Mouse (Mus musculus) liver, adult 2 months (tissue): ENCODE data around the gene Fam83f. TPM values are rescaled to one million over a fixed set of nuclear protein-coding genes. Genes with fewer than 3 reads are reported as not detected.
A peak's percentile ranks its signal among the peaks of the same experiment; 100 is the strongest.

ENCODE experiments used
- DNase-seq: peaks from one replicate; pipeline ENCODE4 v3.0.0-alpha.2; 2011; ENCODE audit warnings: low read depth, low spot score; ENCODE audit errors: extremely low read depth
- H3K27ac ChIP-seq: fragments of 200-500 bp; replicated peaks from 2 replicates; pipeline ENCODE4 v1.5.1; 2012; ENCODE audit warnings: low read depth, mild to moderate bottlenecking, control low read depth, inconsistent platforms, low read length; ENCODE audit not compliant: insufficient read depth
- H3K27me3 ChIP-seq: fragments of 200-500 bp; 2 replicates; pipeline ENCODE4 v1.6.1; 2012; ENCODE audit warnings: mild to moderate bottlenecking, moderate library complexity, low read length, inconsistent platforms; ENCODE audit not compliant: control insufficient read depth, insufficient read depth
- H3K36me3 ChIP-seq: fragments of 200-500 bp; 2 replicates; pipeline ENCODE4 v1.6.1; 2012; ENCODE audit warnings: low read length, inconsistent platforms; ENCODE audit not compliant: control insufficient read depth, insufficient read depth
- H3K4me1 ChIP-seq: fragments of 200-500 bp; 2 replicates; pipeline ENCODE4 v1.6.1; 2011; ENCODE audit warnings: low read length; ENCODE audit not compliant: control insufficient read depth, insufficient read depth
- H3K4me3 ChIP-seq: fragments of 200-500 bp; 2 replicates; pipeline ENCODE4 v1.5.1; 2011; ENCODE audit warnings: low read depth, mild to moderate bottlenecking, control low read depth, low read length, moderate library complexity; ENCODE audit not compliant: insufficient read depth
- H3K79me2 ChIP-seq: fragments of 200-500 bp; 2 replicates; pipeline ENCODE4 v1.6.1; 2012; ENCODE audit warnings: inconsistent platforms, mild to moderate bottlenecking, low read length, moderate library complexity; ENCODE audit not compliant: control insufficient read depth, insufficient read depth
- H3K9ac ChIP-seq: fragments of 200-500 bp; 2 replicates; pipeline ENCODE4 v1.6.1; 2012; ENCODE audit warnings: low read depth, mild to moderate bottlenecking, control low read depth, inconsistent platforms, low read length
- CTCF ChIP-seq: fragments of 200-500 bp; IDR thresholded peaks from 2 replicates; pipeline ENCODE4 v1.5.1; 2011; ENCODE audit warnings: low read depth, low read length, control low read depth
- POLR2A ChIP-seq: fragments of 200-500 bp; IDR thresholded peaks from 2 replicates; pipeline ENCODE4 v1.6.1; 2011; ENCODE audit warnings: low read length, control low read depth; ENCODE audit not compliant: insufficient read depth; ENCODE audit errors: extremely low read depth
- WGBS: fragments of 180-500 bp; shearing (Covaris S2); methylation state at CpG from one replicate; pipeline ENCODE4 v1.1.7; 2018; 5-methylcytosine and 5-hydroxymethylcytosine counted together
- polyA plus RNA-seq: library from polyadenylated mRNA; depleted of rRNA; stranded (reverse); fragments of >200 nt; gene quantifications from 2 replicates; pipeline ENCODE4 v1.2.3, GENCODE M21; 2012
- total RNA-seq: library from RNA; depleted of rRNA; stranded (reverse); fragments of >200 nt; gene quantifications from 2 replicates; pipeline ENCODE4 v1.2.3, GENCODE M21; 2014

Fam83f gene
- total and polyA plus RNA-seq, 2 experiments = 0.28 to 1.0 TPM

DNA sequence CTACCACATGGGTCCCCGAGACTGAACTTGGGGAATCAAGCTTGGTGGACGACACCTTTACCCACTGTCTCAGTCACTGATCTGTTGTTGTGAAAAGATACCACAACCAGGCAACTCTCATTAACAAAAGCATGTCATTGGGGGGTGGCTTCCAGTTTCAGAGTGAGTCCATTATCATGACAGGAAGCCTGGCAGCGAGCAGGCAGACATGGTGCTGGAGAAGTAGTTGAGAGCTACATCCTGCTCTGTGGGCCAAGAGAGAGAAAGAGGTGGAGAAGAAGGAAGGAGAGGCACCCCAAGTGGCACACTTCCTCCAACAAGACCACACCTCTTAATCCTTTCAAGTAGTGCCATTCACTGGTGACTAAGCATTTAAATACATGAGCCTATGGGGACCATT is 31.8 kb upstream of the Fam83f start:
- Histone ChIP-seq H3K9ac (no peak overlapping the region), H3K36me3 (no peaks in the 10 kb centered on the region), H3K4me1 (no peaks in the 10 kb centered on the region), H3K79me2 (no peaks in the 10 kb centered on the region), H3K4me3 (no peak overlapping the region), H3K27me3 (no peaks in the 10 kb centered on the region), H3K27ac (no peak overlapping the region)
- 91% methylated on average over 3 of the region's 3 CpGs for WGBS
- DNase-seq = no peak
- TF ChIP-seq POLR2A = no peak
- TF ChIP-seq CTCF = no peak

DNA sequence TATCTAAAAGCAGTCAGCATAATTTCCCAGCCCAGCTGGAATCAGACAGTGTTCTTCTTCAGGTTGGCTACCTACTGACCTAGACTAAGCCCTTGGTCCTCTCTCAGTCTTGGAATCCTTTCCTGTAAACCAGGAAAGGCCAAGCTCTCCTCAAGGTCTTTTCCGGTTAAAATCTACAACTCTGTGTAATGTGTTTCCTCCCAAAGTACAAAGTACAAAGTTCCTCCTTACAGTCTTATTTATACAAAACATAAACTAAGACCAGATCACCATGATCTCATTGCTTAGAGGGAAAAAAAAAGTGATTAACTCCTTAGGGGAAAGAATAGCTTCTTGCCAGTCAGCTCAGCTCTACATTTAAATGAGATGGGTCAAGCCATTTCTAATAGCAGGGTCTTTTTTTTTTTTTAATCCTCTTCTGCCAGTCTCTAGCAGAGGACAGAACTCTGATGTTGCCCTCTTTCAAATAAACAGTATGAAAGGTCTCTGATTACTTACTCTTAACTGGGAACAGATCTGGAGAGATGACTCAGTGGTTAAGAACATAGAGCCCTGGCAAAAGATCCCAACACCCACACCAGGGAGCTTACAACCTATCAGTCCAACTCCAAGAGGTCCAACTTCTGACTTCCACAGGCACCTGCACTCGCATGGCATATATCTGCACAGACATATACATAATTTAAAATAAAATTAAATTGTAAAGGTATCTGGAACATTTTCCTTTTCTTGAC is 29.8 kb upstream of the Fam83f start:
- Histone ChIP-seq H3K36me3 (no peaks in the 10 kb centered on the region), H3K27ac (no peak overlapping the region), H3K4me3 (no peak overlapping the region), H3K4me1 (0 out of 2 replicates have a peak, but pooled peaks cover 2% of the 10 kb centered on the region), H3K79me2 (no peaks in the 10 kb centered on the region), H3K27me3 (no peaks in the 10 kb centered on the region), H3K9ac (no peak overlapping the region)
- peak; percentile 12 for DNase-seq
- TF ChIP-seq POLR2A (no peak), CTCF (no peak)
- WGBS = 63% methylated on average over 2 of the region's 2 CpGs

GRCm38 (mm10) chr15:80645006-80645797 is 26.4 kb upstream of the Fam83f start:
- no peak overlapping the region for H3K27ac ChIP-seq
- H3K4me1 ChIP-seq = 0 out of 2 replicates have a peak, but pooled peaks cover 2% of the 10 kb centered on the region
- no peak overlapping the region for H3K4me3 ChIP-seq
- WGBS = 60% methylated on average over 17 of the region's 17 CpGs
- no peak for TF ChIP-seq POLR2A
- no peak for TF ChIP-seq CTCF
- no peaks in the 10 kb centered on the region for H3K27me3 ChIP-seq
- DNase-seq = peak; percentile 41
- no peaks in the 10 kb centered on the region for H3K36me3 ChIP-seq
- no peaks in the 10 kb centered on the region for H3K79me2 ChIP-seq
- H3K9ac ChIP-seq = no peak overlapping the region

DNA sequence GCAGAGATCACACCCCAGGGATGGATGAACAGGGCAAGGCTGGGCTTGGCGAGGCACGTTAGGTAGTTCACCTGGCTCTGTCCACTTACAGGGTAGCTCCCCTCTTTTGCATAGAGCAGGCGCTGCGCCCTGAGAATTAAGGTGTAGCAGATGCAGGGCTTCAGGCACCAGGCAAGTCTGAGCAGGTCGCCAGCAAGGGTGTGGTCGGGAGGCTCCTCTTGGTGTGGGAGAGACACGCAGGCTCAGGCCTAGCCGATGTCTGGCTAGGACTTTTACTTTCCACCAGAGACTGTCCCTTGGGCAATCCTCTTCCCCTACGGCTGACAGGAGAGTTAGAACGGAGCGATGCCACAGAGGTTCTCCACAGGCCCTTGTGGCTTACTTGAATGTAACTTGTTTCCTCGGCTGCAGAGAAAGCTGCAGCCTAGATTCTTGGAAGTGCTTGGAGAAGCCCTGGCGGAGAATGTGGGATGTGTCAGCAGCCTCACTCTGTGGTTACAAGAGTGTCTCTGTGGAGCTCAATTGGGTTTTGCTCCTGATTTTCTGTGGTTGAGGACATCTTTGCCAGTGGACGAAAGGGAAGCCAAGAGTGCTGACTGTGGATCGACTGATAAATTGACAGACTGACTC is 22.6 kb upstream of the Fam83f start:
- H3K27ac ChIP-seq = no peak overlapping the region
- no peaks in the 10 kb centered on the region for H3K36me3 ChIP-seq
- H3K27me3 ChIP-seq = no peaks in the 10 kb centered on the region
- 89% methylated on average over 15 of the region's 15 CpGs for WGBS
- no peak overlapping the region for H3K9ac ChIP-seq
- TF ChIP-seq CTCF (no peak), POLR2A (no peak)
- 0 out of 2 replicates have a peak, but pooled peaks cover 2% of the 10 kb centered on the region for H3K4me1 ChIP-seq
- H3K79me2 ChIP-seq = no peaks in the 10 kb centered on the region
- no peak overlapping the region for H3K4me3 ChIP-seq
- DNase-seq = no peak

DNA sequence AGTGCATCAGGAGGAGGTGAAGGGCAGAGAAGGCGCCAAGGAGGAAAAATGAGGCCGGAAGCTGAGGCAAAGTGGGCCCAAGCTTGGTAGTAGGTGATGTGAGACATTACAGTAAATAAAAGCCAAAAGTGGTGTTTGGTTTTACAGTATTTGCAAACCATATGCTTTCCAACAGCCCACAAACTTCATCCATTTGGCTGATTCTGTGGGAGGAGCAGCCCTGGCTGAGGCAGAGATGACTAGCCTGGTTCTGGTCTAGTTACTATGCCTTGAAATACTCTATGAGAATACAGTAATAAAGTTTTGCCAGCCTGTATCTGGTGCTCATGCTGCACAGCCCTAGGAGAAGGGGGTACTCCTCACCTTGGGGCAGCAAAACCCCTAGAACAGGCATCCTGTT is 21.2 kb upstream of the Fam83f start:
- H3K27me3 ChIP-seq = no peaks in the 10 kb centered on the region
- H3K4me1 ChIP-seq = 0 out of 2 replicates have a peak, but pooled peaks cover under 1% of the 10 kb centered on the region
- H3K4me3 ChIP-seq = no peak overlapping the region
- no peak overlapping the region for H3K9ac ChIP-seq
- H3K79me2 ChIP-seq = no peaks in the 10 kb centered on the region
- TF ChIP-seq POLR2A (no peak), CTCF (no peak)
- H3K27ac ChIP-seq = no peak overlapping the region
- H3K36me3 ChIP-seq = no peaks in the 10 kb centered on the region
- 97% methylated on average over 2 of the region's 2 CpGs for WGBS
- no peak for DNase-seq
